ENCODE assay signal across 8 mouse cellular contexts in the genomic region with DNA sequence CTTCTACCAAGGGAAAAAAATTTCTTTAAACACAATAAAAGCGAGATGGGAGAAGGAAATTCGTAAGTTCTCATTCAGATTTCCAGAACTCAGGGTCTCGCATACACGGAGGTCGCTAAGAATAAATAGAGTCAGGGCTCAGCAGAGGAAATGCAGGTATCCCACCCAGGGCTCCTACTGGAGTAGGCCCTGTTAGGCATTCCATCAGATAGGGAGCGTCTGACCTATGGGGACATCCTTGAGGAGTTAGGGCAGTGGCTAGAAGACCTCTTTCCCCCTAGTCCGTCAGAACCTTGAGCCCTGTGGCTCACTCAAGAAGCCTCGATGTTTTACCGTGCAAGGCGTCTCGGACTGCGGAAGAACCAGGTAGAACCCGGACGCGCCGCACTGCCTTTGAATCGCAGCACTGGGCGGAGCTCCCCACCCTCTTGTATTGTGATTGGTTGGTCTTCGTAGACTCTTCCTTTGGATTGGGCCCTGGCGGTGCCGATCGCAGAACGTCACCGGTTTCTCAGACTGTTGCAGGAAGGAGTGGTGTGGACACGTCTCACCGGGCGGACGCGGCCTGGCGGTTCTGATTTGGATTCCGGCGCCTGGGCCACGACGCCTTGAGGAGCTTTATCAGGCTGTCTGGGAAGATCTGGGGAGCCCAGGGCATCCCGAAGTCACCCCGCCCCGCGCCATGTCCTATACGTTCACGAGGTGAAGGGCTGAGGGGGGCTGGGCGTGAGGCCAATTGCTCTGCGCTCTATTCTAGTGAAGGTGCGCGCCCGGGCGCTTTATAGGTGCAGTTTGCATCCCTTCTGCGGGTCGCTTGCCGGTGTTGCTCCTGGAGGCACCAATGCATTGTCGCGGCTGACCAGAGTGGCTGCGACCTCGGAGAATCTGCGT. TPM values are rescaled to one million over a fixed set of nuclear protein-coding genes. Genes with fewer than 3 reads are reported as not detected.
A peak's percentile ranks its signal among the peaks of the same experiment; 100 is the strongest.
DNase-seq lines count a peak whose midpoint lies in the region; ATAC-seq and TF ChIP-seq lines count a peak whose summit lies in the region.

TSS of gene Hltf (plus strand) at position 506 of the 891 bp plus-strand sequence.

- peaks cover 7% of the 10 kb centered on the region for H3K36me3 ChIP-seq in ES-Bruce4 (ENCODE audit: control insufficient read depth, insufficient read depth, low read length, poor library complexity, severe bottlenecking)
- H3K36me3 ChIP-seq in forebrain, embryonic 13.5 days (ENCODE audit: poor library complexity, severe bottlenecking) = peaks cover 6% of the 10 kb centered on the region
- peaks cover 4% of the 10 kb centered on the region for H3K36me3 ChIP-seq in liver, postnatal 0 days (replicated peaks; ENCODE audit: insufficient read depth, low read length)
- H3K36me3 ChIP-seq in neural tube, embryonic 14.5 days (ENCODE audit: control insufficient read depth, insufficient read depth, low read length) = 0 out of 2 replicates have a peak, but pooled peaks cover 4% of the 10 kb centered on the region

- H3K4me1 ChIP-seq in ES-Bruce4 (ENCODE audit: control insufficient read depth, insufficient read depth, low read length) = no peaks in the 10 kb centered on the region
- H3K4me1 ChIP-seq in forebrain, embryonic 13.5 days = peaks cover 4% of the 10 kb centered on the region
- H3K4me1 ChIP-seq in liver, postnatal 0 days (ENCODE audit: insufficient read depth) = peaks cover 12% of the 10 kb centered on the region
- peaks cover 7% of the 10 kb centered on the region; the same call in 1 of the 2 replicates for H3K4me1 ChIP-seq in neural tube, embryonic 14.5 days (ENCODE audit: control insufficient read depth, insufficient read depth, low read length)

- WGBS in forebrain, embryonic 13.5 days = under 1% methylated on average over 49 of the region's 54 CpGs
- under 1% methylated on average over 53 of the region's 54 CpGs for WGBS in large intestine, adult 2 months
- under 1% methylated on average over 49 of the region's 54 CpGs for WGBS in liver, postnatal 0 days (ENCODE audit: insufficient replicate concordance)
- WGBS in neural tube, embryonic 14.5 days = under 1% methylated on average over 47 of the region's 54 CpGs

- H3K4me2 ChIP-seq in forebrain, embryonic 13.5 days = peak within 1 kb of the TSS; percentile 68
- peak within 1 kb of the TSS; percentile 85 for H3K4me2 ChIP-seq in liver, postnatal 0 days (ENCODE audit: low read depth, low read length)
- H3K4me2 ChIP-seq in neural tube, embryonic 14.5 days (ENCODE audit: low read depth, low read length) = peak within 1 kb of the TSS; percentile 64

- peak; percentile 96 for DNase-seq in heart, postnatal 10 days
- DNase-seq in large intestine, adult 2 months (ENCODE audit: low read depth, low spot score) = peak; percentile 90
- DNase-seq in liver, postnatal 0 days = peak; percentile 92
- peak; percentile 92 for DNase-seq in testis, postnatal 10 days (ENCODE audit: low spot score)

- intact Hi-C loops in heart, postnatal 10 days (cut with DNase I) = loop anchor here (2.0 kb wide), 1 partner anchor 23 kb away; the partner anchor contains the start of gene Hps3

- H3K9ac ChIP-seq in ES-Bruce4 (ENCODE audit: low read depth, poor library complexity, severe bottlenecking) = peak within 1 kb of the TSS; percentile 61
- H3K9ac ChIP-seq in forebrain, embryonic 13.5 days = peak within 1 kb of the TSS; percentile 76
- peak within 1 kb of the TSS; percentile 62 for H3K9ac ChIP-seq in liver, postnatal 0 days (replicated peaks)
- H3K9ac ChIP-seq in neural tube, embryonic 14.5 days (replicated peaks; ENCODE audit: low read depth, low read length) = peak within 1 kb of the TSS; percentile 58

- H3K9me3 ChIP-seq in ES-Bruce4 (replicated peaks; ENCODE audit: control insufficient read depth, insufficient read depth, low read length, poor library complexity, severe bottlenecking) = no peaks in the 10 kb centered on the region
- no peaks in the 10 kb centered on the region for H3K9me3 ChIP-seq in forebrain, embryonic 13.5 days (replicated peaks)
- no peaks in the 10 kb centered on the region for H3K9me3 ChIP-seq in liver, postnatal 0 days (ENCODE audit: low read length)
- H3K9me3 ChIP-seq in neural tube, embryonic 14.5 days (ENCODE audit: control insufficient read depth, low read length) = no peaks in the 10 kb centered on the region

- ATAC-seq in cerebellum, adult (ENCODE audit: insufficient number of reproducible peaks, low FRiP score, low TSS enrichment) = peak; percentile 100
- peak; percentile 100 for ATAC-seq in forebrain, embryonic 13.5 days
- ATAC-seq in liver, postnatal 0 days = peak; percentile 100
- peak; percentile 100 for ATAC-seq in neural tube, embryonic 14.5 days (ENCODE audit: low read depth)

- H3K4me3 ChIP-seq in ES-Bruce4 (ENCODE audit: low read depth, low read length) = peak within 1 kb of the TSS; percentile 99
- peak within 1 kb of the TSS; percentile 80 for H3K4me3 ChIP-seq in forebrain, embryonic 13.5 days
- H3K4me3 ChIP-seq in liver, postnatal 0 days (ENCODE audit: low read depth, low read length) = peak within 1 kb of the TSS; percentile 66
- H3K4me3 ChIP-seq in neural tube, embryonic 14.5 days (ENCODE audit: low read depth, low read length) = peak within 1 kb of the TSS; percentile 45

- TF ChIP-seq CTCF in ES-Bruce4 (IDR thresholded peaks at IDR 0.05; ENCODE audit: low read depth, low read length) = no peak
- TF ChIP-seq CTCF in liver, postnatal 0 days (IDR thresholded peaks at IDR 0.05; ENCODE audit: low read depth) = no peak

- no peaks in the 10 kb centered on the region; the same call in 1 of the 2 replicates for H3K27me3 ChIP-seq in ES-Bruce4 (ENCODE audit: control insufficient read depth, insufficient read depth, low read length, poor library complexity, severe bottlenecking)
- no peaks in the 10 kb centered on the region for H3K27me3 ChIP-seq in forebrain, embryonic 13.5 days
- H3K27me3 ChIP-seq in liver, postnatal 0 days (ENCODE audit: insufficient read depth, low read length) = no peaks in the 10 kb centered on the region
- H3K27me3 ChIP-seq in neural tube, embryonic 14.5 days (ENCODE audit: control insufficient read depth, insufficient read depth, low read length) = no peaks in the 10 kb centered on the region

- H3K27ac ChIP-seq in ES-Bruce4 (ENCODE audit: insufficient read depth, low read length) = peak within 1 kb of the TSS; percentile 91
- H3K27ac ChIP-seq in forebrain, embryonic 13.5 days = peak within 1 kb of the TSS; percentile 63
- H3K27ac ChIP-seq in liver, postnatal 0 days (ENCODE audit: low read depth) = peak within 1 kb of the TSS; percentile 78; the same call in 1 of the 2 replicates
- H3K27ac ChIP-seq in neural tube, embryonic 14.5 days (ENCODE audit: low read depth, low read length) = peak within 1 kb of the TSS; percentile 70; the same call in 1 of the 2 replicates

- peak; percentile 2; the same call in 1 of the 2 replicates for TF ChIP-seq EP300 in ES-Bruce4 (IDR thresholded peaks at IDR 0.05; ENCODE audit: insufficient read depth, low read depth, low read length)
- TF ChIP-seq EP300 in liver, postnatal 0 days (IDR thresholded peaks at IDR 0.05; ENCODE audit: low read depth) = peak; percentile 30; the same call in 1 of the 2 replicates

- TF ChIP-seq POLR2A in ES-Bruce4 (IDR thresholded peaks at IDR 0.05; ENCODE audit: insufficient read depth, low read length) = peak; percentile 57

RNA-seq across cellular contexts. Expression of gene Hltf, which starts in this region (rescaled TPM):
- 63.6 and 70.4 TPM in 2 replicates for polyA plus RNA-seq in ES-Bruce4 (2011; ENCODE audit: insufficient read depth, insufficient read length, low read depth, missing spikeins)
- 23.5 and 25.9 TPM in 2 replicates for polyA plus RNA-seq in forebrain, embryonic 13.5 days (2015; fragmentation: Nextera tagmentation; extraction: Ambion mirVana)
- total RNA-seq in heart, postnatal 10 days (2021) = 10 to 100 TPM; 13.9 to 16.5 TPM
- 2.3 and 3.8 TPM in 2 replicates for polyA plus RNA-seq in large intestine, adult 2 months (2012; rRNA removed)
- polyA plus RNA-seq in liver, postnatal 0 days (2015; fragmentation: Nextera tagmentation; extraction: Ambion mirVana) = 6.4 and 8.2 TPM in 2 replicates
- 19.0 and 21.4 TPM in 2 replicates for polyA plus RNA-seq in neural tube, embryonic 14.5 days (2014; fragmentation: Nextera tagmentation; extraction: Ambion mirVana)

Comparison
In these comparisons a context has a peak if more than half of its experiments do, and no peak if none do; other contexts are left out.
1. Peak in every context shown above with its lines: DNase-seq, ATAC-seq, H3K4me3 ChIP-seq and H3K27ac ChIP-seq.
2. H3K4me3 ChIP-seq: peak in every context shown above with its lines; median percentile 99 in ES-Bruce4; 80 in forebrain, embryonic 13.5 days; 66 in liver, postnatal 0 days; 45 in neural tube, embryonic 14.5 days.